Mouse (Mus musculus) myocyte (in vitro differentiated cells): ENCODE data around the gene Cox15. TPM values are rescaled to one million over a fixed set of nuclear protein-coding genes. Genes with fewer than 3 reads are reported as not detected.

ENCODE experiments used
- H3K27me3 ChIP-seq: one replicate; pipeline ENCODE4 v1.6.1; 2011; ENCODE audit not compliant: control insufficient read depth, insufficient read depth, insufficient read length
- H3K36me3 ChIP-seq: one replicate; pipeline ENCODE4 v1.6.1; 2011; ENCODE audit not compliant: control insufficient read depth, insufficient read depth
- H3K4me2 ChIP-seq: one replicate; pipeline ENCODE4 v1.6.1; 2011; ENCODE audit warnings: low read depth, control low read depth
- H3K4me3 ChIP-seq: one replicate; pipeline ENCODE4 v1.5.1; 2011; ENCODE audit warnings: mild to moderate bottlenecking, control low read depth, moderate library complexity
- H3K79me2 ChIP-seq: one replicate; pipeline ENCODE4 v1.6.1; 2011; ENCODE audit not compliant: control insufficient read depth, insufficient read depth
- H3ac ChIP-seq: one replicate; pipeline ENCODE4 v1.6.1; 2011; ENCODE audit not compliant: control insufficient read depth, insufficient read length
- CEBPB ChIP-seq: IDR thresholded peaks from 2 replicates; pipeline ENCODE4 v1.6.1; 2011; ENCODE audit warnings: mild to moderate bottlenecking, moderate library complexity; ENCODE audit not compliant: poor library complexity, insufficient read depth, severe bottlenecking
- E2F4 ChIP-seq: IDR thresholded peaks from one replicate; pipeline ENCODE4 v1.6.1; 2011; ENCODE audit warnings: mild to moderate bottlenecking, control low read depth, moderate library complexity; ENCODE audit not compliant: insufficient read depth
- MAX ChIP-seq: IDR thresholded peaks from one replicate; pipeline ENCODE4 v1.6.1; 2011; ENCODE audit warnings: low read depth, mild to moderate bottlenecking, control low read depth
- MYOD1 ChIP-seq, 3 experiments: IDR thresholded peaks; one replicate each; pipeline ENCODE4 v1.6.1; 2011; ENCODE audit warnings: control low read depth in 2 of 3, low read depth in 2 of 3, mild to moderate bottlenecking in 2 of 3, moderate library complexity in 1 of 3; ENCODE audit not compliant: insufficient read length in 2 of 3, control insufficient read depth in 1 of 3
- MYOG ChIP-seq, 3 experiments: IDR thresholded peaks; one replicate each; pipeline ENCODE4 v1.6.1; 2011; ENCODE audit warnings: control low read depth in 2 of 3, low read depth in 2 of 3, mild to moderate bottlenecking in 2 of 3; ENCODE audit not compliant: insufficient read length in 2 of 3, control insufficient read depth in 1 of 3, insufficient read depth in 1 of 3
- POLR2A ChIP-seq: IDR thresholded peaks from one replicate; pipeline ENCODE4 v1.6.1; 2011; ENCODE audit warnings: low read depth, mild to moderate bottlenecking, control low read depth, moderate library complexity; ENCODE audit not compliant: insufficient read length
- POLR2AphosphoS2 ChIP-seq: IDR thresholded peaks from one replicate; pipeline ENCODE4 v1.6.1; 2011; ENCODE audit warnings: low read depth, control low read depth; ENCODE audit not compliant: insufficient read length
- REST ChIP-seq: IDR thresholded peaks from one replicate; pipeline ENCODE4 v1.6.1; 2011; ENCODE audit warnings: mild to moderate bottlenecking, control low read depth, moderate library complexity; ENCODE audit not compliant: insufficient read depth, insufficient read length
- SRF ChIP-seq: IDR thresholded peaks from one replicate; pipeline ENCODE4 v1.6.1; 2011; ENCODE audit warnings: low read depth; ENCODE audit not compliant: control insufficient read depth, insufficient read length
- TCF12 ChIP-seq: IDR thresholded peaks from one replicate; pipeline ENCODE4 v1.6.1; 2011; ENCODE audit warnings: mild to moderate bottlenecking, control low read depth; ENCODE audit not compliant: poor library complexity, insufficient read depth, severe bottlenecking
- USF1 ChIP-seq: IDR thresholded peaks from one replicate; pipeline ENCODE4 v1.6.1; 2011; ENCODE audit warnings: low read depth, mild to moderate bottlenecking, control low read depth, moderate library complexity
- polyA plus RNA-seq: library from polyadenylated mRNA; unstranded; fragments of >200 nt; fragmentation: generic; extraction: Trizol; gene quantifications from one replicate; pipeline ENCODE4 v1.2.1, GENCODE M21; 2012; ENCODE audit warnings: missing spikeins

Gene Cox15
- polyA plus RNA-seq, 1 experiment = 11.5 TPM

GRCm38 (mm10) chr19:43711159-43711916 lies 41.5 kb downstream of the Cox15 start:
- no peak overlapping the region for H3K4me3 ChIP-seq
- no peak for TF ChIP-seq USF1
- TF ChIP-seq MAX = no peak
- TF ChIP-seq E2F4 = no peak
- TF ChIP-seq SRF = no peak
- TF ChIP-seq TCF12 = no peak
- TF ChIP-seq POLR2A = no peak
- no peaks in the 10 kb centered on the region for H3K79me2 ChIP-seq
- no peaks in the 10 kb centered on the region for H3K27me3 ChIP-seq
- no peak overlapping the region for H3K4me2 ChIP-seq
- H3ac ChIP-seq = no peak overlapping the region
- peaks cover 7% of the 10 kb centered on the region for H3K36me3 ChIP-seq

- Histone ChIP-seq H3K4me2 (no peak overlapping the region), H3K36me3 (no peaks in the 10 kb centered on the region), H3K79me2 (no peaks in the 10 kb centered on the region), H3ac (no peak overlapping the region), H3K4me3 (no peak overlapping the region), H3K27me3 (no peaks in the 10 kb centered on the region)
- no peak for TF ChIP-seq MYOG (IDR thresholded peaks at IDR 0.05; ENCODE audit: control insufficient read depth in 1 of 3, insufficient read depth in 1 of 3, insufficient read length in 2 of 3, low read depth in 2 of 3)
Observed at GRCm38 (mm10) chr19:43709317-43709716, 43.5 kb downstream of the Cox15 start.

GRCm38 (mm10) chr19:43708206-43708605 lies 44.6 kb downstream of the Cox15 start:
- no peaks in the 10 kb centered on the region for H3K27me3 ChIP-seq
- no peaks in the 10 kb centered on the region for H3K79me2 ChIP-seq
- H3K4me2 ChIP-seq = no peak overlapping the region
- TF ChIP-seq CEBPB = no peak
- TF ChIP-seq POLR2AphosphoS2 = no peak
- no peak for TF ChIP-seq USF1
- no peak for TF ChIP-seq MYOD1 (IDR thresholded peaks at IDR 0.05; ENCODE audit: control insufficient read depth in 1 of 3, insufficient read length in 2 of 3, low read depth in 2 of 3)
- no peak for TF ChIP-seq POLR2A
- no peak for TF ChIP-seq REST
- no peak for TF ChIP-seq TCF12
- H3K4me3 ChIP-seq = no peak overlapping the region
- no peaks in the 10 kb centered on the region for H3K36me3 ChIP-seq
- H3ac ChIP-seq = no peak overlapping the region

- H3K27me3 ChIP-seq = no peaks in the 10 kb centered on the region
- no peak overlapping the region for H3ac ChIP-seq
- no peaks in the 10 kb centered on the region for H3K79me2 ChIP-seq
- H3K4me3 ChIP-seq = no peak overlapping the region
- H3K36me3 ChIP-seq = peaks cover 5% of the 10 kb centered on the region
- TF ChIP-seq USF1 = no peak
- no peak for TF ChIP-seq CEBPB
- TF ChIP-seq SRF = no peak
- TF ChIP-seq TCF12 = no peak
- TF ChIP-seq REST = no peak
- no peak overlapping the region for H3K4me2 ChIP-seq
Observed at GRCm38 (mm10) chr19:43704787-43705497, 47.9 kb downstream of the Cox15 start.

GRCm38 (mm10) chr19:43704211-43704610 lies 48.6 kb downstream of the Cox15 start:
- no peaks in the 10 kb centered on the region for H3K79me2 ChIP-seq
- TF ChIP-seq POLR2AphosphoS2 (no peak), USF1 (no peak), MYOG (IDR thresholded peaks at IDR 0.05; ENCODE audit: control insufficient read depth in 1 of 3, insufficient read depth in 1 of 3, insufficient read length in 2 of 3, low read depth in 2 of 3) (no peak), REST (no peak), POLR2A (no peak), E2F4 (no peak), SRF (no peak), MAX (no peak)
- no peak overlapping the region for H3K4me3 ChIP-seq
- H3K36me3 ChIP-seq = peaks cover 5% of the 10 kb centered on the region
- H3ac ChIP-seq = no peak overlapping the region
- no peak overlapping the region for H3K4me2 ChIP-seq
- no peaks in the 10 kb centered on the region for H3K27me3 ChIP-seq
